Mouse (Mus musculus) small intestine, adult 2 months (tissue): ENCODE data around the gene Ccdc171.

ENCODE experiments used
- CTCF ChIP-seq: fragments of 200-500 bp; IDR thresholded peaks from 2 replicates; pipeline ENCODE4 v1.5.1; 2012; ENCODE audit warnings: low read depth, mild to moderate bottlenecking, control low read depth, inconsistent platforms, low read length, moderate library complexity, mixed read lengths; ENCODE audit not compliant: insufficient replicate concordance, insufficient read length; ENCODE audit errors: extremely low read depth
- POLR2A ChIP-seq: fragments of 200-500 bp; IDR thresholded peaks from 2 replicates; pipeline ENCODE4 v1.6.1; 2012; ENCODE audit warnings: low read depth, mild to moderate bottlenecking, control low read depth, inconsistent platforms, low read length, moderate library complexity

- no peak for TF ChIP-seq POLR2A
- TF ChIP-seq CTCF: no peak
Measured at GRCm38 (mm10) chr4:83519148-83519547, 6.2 kb upstream of the Ccdc171 start.
